Mouse (Mus musculus) olfactory bulb, adult 2 months (tissue): ENCODE data around the gene Pusl1. TPM values are rescaled to one million over a fixed set of nuclear protein-coding genes. Genes with fewer than 3 reads are reported as not detected.
A peak's percentile ranks its signal among the peaks of the same experiment; 100 is the strongest.

ENCODE experiments used
- H3K27ac ChIP-seq: fragments of 200-500 bp; 2 replicates; pipeline ENCODE4 v1.5.1; 2012; ENCODE audit warnings: low read depth, low read length; ENCODE audit not compliant: insufficient read depth
- H3K4me1 ChIP-seq: fragments of 200-500 bp; 2 replicates; pipeline ENCODE4 v1.6.1; 2012; ENCODE audit warnings: low read length; ENCODE audit not compliant: control insufficient read depth, insufficient read depth
- H3K4me3 ChIP-seq: fragments of 200-500 bp; 2 replicates; pipeline ENCODE4 v1.5.1; 2012; ENCODE audit warnings: mild to moderate bottlenecking, low read depth, low read length, moderate library complexity; ENCODE audit not compliant: insufficient read depth
- CTCF ChIP-seq: fragments of 200-500 bp; IDR thresholded peaks from 2 replicates; pipeline ENCODE4 v1.5.1; 2012; ENCODE audit warnings: low read depth, mild to moderate bottlenecking, low read length, moderate library complexity; ENCODE audit not compliant: insufficient read depth
- POLR2A ChIP-seq: fragments of 200-500 bp; IDR thresholded peaks from 2 replicates; pipeline ENCODE4 v1.6.1; 2012; ENCODE audit warnings: mild to moderate bottlenecking, low read depth, low read length, moderate library complexity; ENCODE audit not compliant: insufficient read depth
- WGBS: fragments of 180-500 bp; shearing (Covaris S2); methylation state at CpG from one replicate; pipeline ENCODE4 v1.1.7; 2018; 5-methylcytosine and 5-hydroxymethylcytosine counted together
- polyA plus RNA-seq: library from polyadenylated mRNA; stranded (reverse); fragments of >200 nt; gene quantifications from 2 replicates; pipeline ENCODE4 v1.2.4, GENCODE M21; 2012; ENCODE audit warnings: low replicate concordance; ENCODE audit not compliant: missing spikeins, insufficient read depth, insufficient read length

Pusl1 gene
- polyA plus RNA-seq, 1 experiment, result not detected

GRCm38 (mm10) chr4:155841003-155841454, 50.6 kb downstream of the Pusl1 start:
- peaks cover 33% of the 10 kb centered on the region for H3K4me1 ChIP-seq
- TF ChIP-seq CTCF (no peak), POLR2A (no peak)
- WGBS, result 3% methylated on average over 32 of the region's 32 CpGs
- H3K27ac ChIP-seq, result no peak overlapping the region
- peak overlapping the region; percentile 31 for H3K4me3 ChIP-seq

GRCm38 (mm10) chr4:155840076-155841002, 51.2 kb downstream of the Pusl1 start:
- 37% methylated on average over 8 of the region's 8 CpGs for WGBS
- Histone ChIP-seq H3K27ac (no peak overlapping the region), H3K4me1 (peaks cover 33% of the 10 kb centered on the region), H3K4me3 (peak overlapping the region; percentile 31)
- TF ChIP-seq POLR2A (no peak), CTCF (no peak)

- no peak for TF ChIP-seq POLR2A
- TF ChIP-seq CTCF, result no peak
- Histone ChIP-seq H3K27ac (peak within 1 kb of the TSS; percentile 41; the same call in 1 of the 2 replicates), H3K4me3 (peak within 1 kb of the TSS; percentile 7; the same call in 1 of the 2 replicates), H3K4me1 (peaks cover 33% of the 10 kb centered on the region)
- WGBS, result 21% methylated on average over 16 of the region's 16 CpGs
These were observed 52.1 kb downstream of the Pusl1 start, which contains the start of gene Mxra8 for GRCm38 (mm10) chr4:155839483-155839910. Gene Mxra8 (plus strand): TSS chr4:155839680.

- peak overlapping the region; percentile 41; the same call in 1 of the 2 replicates for H3K27ac ChIP-seq
- H3K4me3 ChIP-seq, result no peak overlapping the region
- TF ChIP-seq CTCF (no peak), POLR2A (no peak)
- WGBS, result 58% methylated on average over 8 of the region's 8 CpGs
- H3K4me1 ChIP-seq, result peaks cover 38% of the 10 kb centered on the region
These were observed 53.1 kb downstream of the Pusl1 start for GRCm38 (mm10) chr4:155838187-155839153.

Other genes with a start within 250 kb of the Pusl1 start
- gene Gm10563, start 246.4 kb downstream of the Pusl1 start, polyA plus RNA-seq, result not detected in 2 replicates
- gene Mmp23, start 238.4 kb downstream of the Pusl1 start, polyA plus RNA-seq, result not detected in 2 replicates
- gene Mib2, start 222.6 kb downstream of the Pusl1 start, polyA plus RNA-seq, result not detected in 2 replicates
- not detected in 2 replicates for gene Fndc10, start 197.4 kb downstream of the Pusl1 start, polyA plus RNA-seq
- gene Ssu72, start 187.0 kb downstream of the Pusl1 start, polyA plus RNA-seq, result not detected in 2 replicates
- gene Tmem240, start 157.0 kb downstream of the Pusl1 start, polyA plus RNA-seq, result not detected in 2 replicates
- gene Atad3a, start 130.7 kb downstream of the Pusl1 start, polyA plus RNA-seq, result not detected in 2 replicates
- gene Vwa1, start 117.1 kb downstream of the Pusl1 start, polyA plus RNA-seq, result not detected in 2 replicates
- gene Tmem88b, start 105.9 kb downstream of the Pusl1 start, polyA plus RNA-seq, result not detected in 2 replicates
- not detected in 2 replicates for gene Ankrd65, start 101.3 kb downstream of the Pusl1 start, polyA plus RNA-seq
- gene Mrpl20, start 88.9 kb downstream of the Pusl1 start, polyA plus RNA-seq, result not detected in 2 replicates
- gene Ccnl2, start 79.3 kb downstream of the Pusl1 start, polyA plus RNA-seq, result 186 and 258 TPM in 2 replicates
- gene Aurkaip1, start 60.5 kb downstream of the Pusl1 start, polyA plus RNA-seq, result not detected in 2 replicates
- not detected in 2 replicates for gene Mxra8, start 52.1 kb downstream of the Pusl1 start, polyA plus RNA-seq
- not detected in 2 replicates for gene Dvl1, start 44.4 kb downstream of the Pusl1 start, polyA plus RNA-seq
- gene Tas1r3, start 28.4 kb downstream of the Pusl1 start, polyA plus RNA-seq, result not detected in 2 replicates
- gene Cptp, start 22.3 kb downstream of the Pusl1 start, polyA plus RNA-seq, result not detected in 2 replicates
- gene Ints11, start 22.2 kb downstream of the Pusl1 start, polyA plus RNA-seq, result not detected in 2 replicates
- not detected in 2 replicates for gene Acap3, start within 50 bp of the Pusl1 start, polyA plus RNA-seq
- not detected in 2 replicates for gene Ube2j2, start 52.0 kb upstream of the Pusl1 start, polyA plus RNA-seq
- gene C1qtnf12, start 70.5 kb upstream of the Pusl1 start, polyA plus RNA-seq, result not detected in 2 replicates
- not detected in 2 replicates for gene B3galt6, start 100.9 kb upstream of the Pusl1 start, polyA plus RNA-seq
- 218 TPM in 1 of 2 replicates, not detected in the other for gene Sdf4, start 101.1 kb upstream of the Pusl1 start, polyA plus RNA-seq
- gene Tnfrsf4, start 122.1 kb upstream of the Pusl1 start, polyA plus RNA-seq, result not detected in 2 replicates
- not detected in 2 replicates for gene Tnfrsf18, start 134.4 kb upstream of the Pusl1 start, polyA plus RNA-seq
- not detected in 2 replicates for gene Ttll10, start 167.6 kb upstream of the Pusl1 start, polyA plus RNA-seq
- gene 9430015G10Rik, start 218.2 kb upstream of the Pusl1 start, polyA plus RNA-seq, result not detected in 2 replicates
- gene Rnf223, start 238.7 kb upstream of the Pusl1 start, polyA plus RNA-seq, result not detected in 2 replicates